Mouse (Mus musculus) pancreas, adult 10 weeks (tissue): Measurements from ENCODE around the gene Fndc1. TPM values are rescaled to one million over a fixed set of nuclear protein-coding genes. Genes with fewer than 3 reads are reported as not detected.

ENCODE experiments used
- polyA plus RNA-seq: library from polyadenylated mRNA; stranded (reverse); fragments of 350-450 nt; fragmentation: Illumina TruSeq; extraction: RNeasy Lipid Tissue Mini Kit (QIAGEN cat#74804); gene quantifications from one replicate; pipeline ENCODE4 v1.2.3, GENCODE M21; 2015; ENCODE audit warnings: low read depth, low replicate concordance; ENCODE audit not compliant: insufficient read depth

The Fndc1 gene
- 14.3 TPM for polyA plus RNA-seq

GRCm38 (mm10) chr17:7826819-7827515 lies at the start of gene Fndc1:
Fndc1 (minus strand) TSS chr17:7827302.

Other genes starting within 250 kb of the Fndc1 start
- 1.0 TPM for gene Tagap, start 98.7 kb upstream of the Fndc1 start, polyA plus RNA-seq
- 13.2 TPM for gene Rsph3a, start 118.3 kb upstream of the Fndc1 start, polyA plus RNA-seq